Mouse (Mus musculus) forebrain, embryonic 11.5 days (tissue): ENCODE measurements around the gene Arl1. TPM values are rescaled to one million over a fixed set of nuclear protein-coding genes. Genes with fewer than 3 reads are reported as not detected.
"Not testable (repeated sequence)": the region's sequence is repeated elsewhere in the genome, so short reads cannot be mapped to it uniquely, and the experiment has no call there.

Experiments
- ATAC-seq: fragments of 200-750 bp; cut with Nextera tagmentation; replicated peaks from 2 replicates; pipeline ENCODE4 v1.8.0; 2017; ENCODE audit warnings: moderate TSS enrichment; ENCODE audit not compliant: low FRiP score
- DNase-seq: peaks from one replicate; pipeline ENCODE4 v3.0.0-alpha.2; 2017; ENCODE audit warnings: low spot score
- H3K27ac ChIP-seq: fragments of 300-500 bp; sonication (generic); 2 replicates; pipeline ENCODE4 v1.5.1; 2014; ENCODE audit warnings: low read depth, low read length
- H3K27me3 ChIP-seq: fragments of 300-500 bp; sonication (generic); 2 replicates; pipeline ENCODE4 v1.6.1; 2014; ENCODE audit warnings: mild to moderate bottlenecking, low read length, mixed read lengths; ENCODE audit not compliant: control insufficient read depth, insufficient read depth
- H3K36me3 ChIP-seq: fragments of 300-500 bp; sonication (generic); 2 replicates; pipeline ENCODE4 v1.6.1; 2014; ENCODE audit warnings: mild to moderate bottlenecking, low read length, moderate library complexity, mixed read lengths; ENCODE audit not compliant: control insufficient read depth, insufficient read depth
- H3K4me1 ChIP-seq: fragments of 300-500 bp; sonication (generic); replicated peaks from 2 replicates; pipeline ENCODE4 v1.6.1; 2014; ENCODE audit warnings: low read length, mixed read lengths; ENCODE audit not compliant: control insufficient read depth, insufficient read depth
- H3K4me2 ChIP-seq: fragments of 300-500 bp; sonication (generic); 2 replicates; pipeline ENCODE4 v1.6.1; 2014; ENCODE audit warnings: low read depth, mild to moderate bottlenecking, low read length, moderate library complexity, mixed read lengths; ENCODE audit not compliant: severe bottlenecking
- H3K4me3 ChIP-seq: fragments of 300-500 bp; sonication (generic); 2 replicates; pipeline ENCODE4 v1.5.1; 2014; ENCODE audit warnings: low read depth, low read length
- H3K9ac ChIP-seq: fragments of 300-500 bp; sonication (generic); 2 replicates; pipeline ENCODE4 v1.6.1; 2014; ENCODE audit warnings: low read length
- H3K9me3 ChIP-seq: fragments of 300-500 bp; sonication (generic); 2 replicates; pipeline ENCODE4 v1.6.1; 2016; ENCODE audit warnings: low read length, mixed read lengths; ENCODE audit not compliant: control insufficient read depth
- WGBS: fragments of 180-500 bp; shearing (Covaris S2); extraction: QIAGEN DNeasy Blood & Tissue Kit; methylation state at CpG from one replicate; pipeline ENCODE4 v1.1.7; 2014; 5-methylcytosine and 5-hydroxymethylcytosine counted together
- polyA plus RNA-seq: library from polyadenylated mRNA; unstranded; fragments of >200 nt; fragmentation: Nextera tagmentation; extraction: Ambion mirVana; gene quantifications from 2 replicates; pipeline ENCODE4 v1.2.1, GENCODE M21; 2014

The Arl1 gene
- polyA plus RNA-seq, 1 experiment from 2014 or later = 154 TPM

GRCm38 (mm10) chr10:88776206-88776605 is 45.5 kb downstream of the Arl1 start:
- Histone ChIP-seq H3K4me1 (no peaks in the 10 kb centered on the region), H3K9me3 (no peaks in the 10 kb centered on the region), H3K4me3 (no peak overlapping the region), H3K36me3 (no peaks in the 10 kb centered on the region), H3K9ac (no peak overlapping the region), H3K4me2 (no peak overlapping the region), H3K27ac (no peak overlapping the region), H3K27me3 (no peaks in the 10 kb centered on the region)
- no peak for ATAC-seq
- DNase-seq = no peak
- WGBS = 89% methylated on average over 6 of the region's 6 CpGs

DNA sequence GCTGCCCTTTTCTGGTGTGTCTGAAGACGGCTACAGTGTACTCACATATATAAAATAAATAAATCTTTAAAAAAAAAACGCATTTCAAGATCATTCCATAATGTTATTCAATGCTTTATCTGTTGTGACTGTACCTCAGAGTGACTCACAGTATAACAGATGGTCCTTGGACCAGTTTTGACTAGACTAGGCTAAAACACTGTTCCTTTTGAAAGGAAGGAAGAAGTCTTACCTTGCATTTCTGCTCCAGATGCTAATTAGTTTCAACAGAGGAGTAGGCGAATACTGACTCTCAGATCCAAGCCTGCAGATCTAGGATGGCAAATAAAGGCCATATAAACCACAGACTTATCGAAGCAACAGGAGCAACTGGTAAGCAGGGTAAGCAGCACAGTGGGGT is 50.1 kb downstream of the Arl1 start:
- Histone ChIP-seq H3K36me3 (no peaks in the 10 kb centered on the region; the same call in 1 of the 2 replicates), H3K4me2 (no peak overlapping the region), H3K9me3 (no peaks in the 10 kb centered on the region), H3K27me3 (no peaks in the 10 kb centered on the region), H3K4me1 (no peaks in the 10 kb centered on the region), H3K9ac (no peak overlapping the region), H3K27ac (no peak overlapping the region), H3K4me3 (no peak overlapping the region)
- WGBS = 90% methylated on average over 4 of the region's 4 CpGs
- ATAC-seq (no peak), DNase-seq (no peak)

- not testable (repeated sequence) for H3K4me3 ChIP-seq, H3K4me1 ChIP-seq, DNase-seq, ATAC-seq, H3K27me3 ChIP-seq, H3K9ac ChIP-seq, H3K27ac ChIP-seq, H3K4me2 ChIP-seq, H3K36me3 ChIP-seq, H3K9me3 ChIP-seq
- 90% methylated on average over 2 of the region's 2 CpGs for WGBS
These were observed 52.5 kb downstream of the Arl1 start for GRCm38 (mm10) chr10:88783135-88783534.

- Histone ChIP-seq H3K4me3 (no peak overlapping the region), H3K36me3 (no peaks in the 10 kb centered on the region; the same call in 1 of the 2 replicates), H3K9ac (no peak overlapping the region), H3K4me1 (no peaks in the 10 kb centered on the region), H3K9me3 (no peaks in the 10 kb centered on the region), H3K4me2 (no peak overlapping the region), H3K27me3 (no peaks in the 10 kb centered on the region), H3K27ac (no peak overlapping the region)
- 92% methylated on average over 5 of the region's 5 CpGs for WGBS
- ATAC-seq (no peak), DNase-seq (no peak)
These were observed 53.3 kb downstream of the Arl1 start for GRCm38 (mm10) chr10:88783941-88784340.

- H3K27ac ChIP-seq = no peak overlapping the region
- no peak overlapping the region for H3K9ac ChIP-seq
- H3K4me1 ChIP-seq = no peaks in the 10 kb centered on the region
- no peak overlapping the region for H3K4me2 ChIP-seq
- no peaks in the 10 kb centered on the region for H3K27me3 ChIP-seq
- H3K9me3 ChIP-seq = no peaks in the 10 kb centered on the region
- H3K36me3 ChIP-seq = no peaks in the 10 kb centered on the region; the same call in 1 of the 2 replicates
- no peak overlapping the region for H3K4me3 ChIP-seq
- 83% methylated on average over 5 of the region's 5 CpGs for WGBS
- DNase-seq = no peak
- ATAC-seq = no peak
These were observed 53.9 kb downstream of the Arl1 start for GRCm38 (mm10) chr10:88784513-88784931.

DNA sequence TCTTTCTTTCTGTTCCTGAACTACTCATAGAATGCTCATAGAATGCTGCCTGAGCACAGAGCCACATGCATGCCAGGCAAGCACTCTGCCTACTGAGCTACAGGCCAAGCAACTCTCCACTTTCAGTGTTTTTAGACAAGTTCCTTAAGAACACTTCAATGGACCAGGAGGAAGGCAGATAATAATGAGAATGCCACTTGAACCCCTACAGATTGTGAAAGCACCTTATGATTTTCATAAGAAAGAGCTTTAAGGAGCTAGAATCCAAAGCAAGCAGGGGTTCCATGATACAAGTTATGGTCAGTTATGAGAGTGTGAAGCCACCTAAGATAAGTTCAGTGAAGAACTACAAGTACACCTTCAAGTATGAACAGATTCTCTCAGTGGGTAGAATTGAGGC is 63.0 kb downstream of the Arl1 start:
- ATAC-seq (no peak), DNase-seq (no peak)
- no peaks in the 10 kb centered on the region for H3K4me1 ChIP-seq
- H3K36me3 ChIP-seq = peaks cover 4% of the 10 kb centered on the region
- no peak overlapping the region for H3K27ac ChIP-seq
- H3K9ac ChIP-seq = no peak overlapping the region
- no peaks in the 10 kb centered on the region for H3K27me3 ChIP-seq
- no peak overlapping the region for H3K4me3 ChIP-seq
- no peaks in the 10 kb centered on the region for H3K9me3 ChIP-seq
- no peak overlapping the region for H3K4me2 ChIP-seq

Other genes with a start within 250 kb of the Arl1 start
- gene Chpt1, start 226.8 kb upstream of the Arl1 start, polyA plus RNA-seq = 20.5 and 23.9 TPM in 2 replicates
- 0.19 and 0.40 TPM in 2 replicates for gene Mybpc1, start 125.7 kb upstream of the Arl1 start, polyA plus RNA-seq
- gene Spic, start 45.8 kb upstream of the Arl1 start, polyA plus RNA-seq = not detected in 2 replicates
- gene Utp20, start 95.9 kb downstream of the Arl1 start, polyA plus RNA-seq = 23.1 and 30.4 TPM in 2 replicates
- gene Slc5a8, start 155.1 kb downstream of the Arl1 start, polyA plus RNA-seq = 0.03 TPM in 1 of 2 replicates, not detected in the other